Mouse (Mus musculus) kidney, adult 11 months (tissue): ENCODE results near the gene Rpl38.
A peak's percentile ranks its signal among the peaks of the same experiment; 100 is the strongest.

ENCODE experiments used
- DNase-seq: peaks from one replicate; pipeline ENCODE4 v3.0.0; 2022

Rpl38 gene

DNA sequence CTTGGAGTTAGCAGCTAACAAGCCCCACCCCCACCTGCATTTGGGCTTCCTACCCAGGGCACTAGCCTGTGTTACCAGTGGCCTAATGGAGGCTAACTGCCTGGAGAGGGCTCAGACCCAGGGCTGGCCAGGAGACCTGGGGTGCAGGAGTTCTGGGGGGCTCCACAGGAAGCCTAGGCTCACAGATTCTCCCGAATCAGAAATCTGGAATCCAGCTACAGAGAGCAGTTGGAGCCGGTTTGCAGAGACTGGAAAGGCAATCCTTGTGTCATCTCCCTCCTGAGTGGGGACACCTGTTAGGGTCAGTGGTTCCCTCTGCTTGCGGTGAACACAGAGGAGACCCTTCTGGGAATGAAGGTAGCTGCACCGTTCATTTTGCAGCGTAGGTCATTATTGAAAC lies 12.7 kb downstream of the Rpl38 start:
- no peak for DNase-seq

DNA sequence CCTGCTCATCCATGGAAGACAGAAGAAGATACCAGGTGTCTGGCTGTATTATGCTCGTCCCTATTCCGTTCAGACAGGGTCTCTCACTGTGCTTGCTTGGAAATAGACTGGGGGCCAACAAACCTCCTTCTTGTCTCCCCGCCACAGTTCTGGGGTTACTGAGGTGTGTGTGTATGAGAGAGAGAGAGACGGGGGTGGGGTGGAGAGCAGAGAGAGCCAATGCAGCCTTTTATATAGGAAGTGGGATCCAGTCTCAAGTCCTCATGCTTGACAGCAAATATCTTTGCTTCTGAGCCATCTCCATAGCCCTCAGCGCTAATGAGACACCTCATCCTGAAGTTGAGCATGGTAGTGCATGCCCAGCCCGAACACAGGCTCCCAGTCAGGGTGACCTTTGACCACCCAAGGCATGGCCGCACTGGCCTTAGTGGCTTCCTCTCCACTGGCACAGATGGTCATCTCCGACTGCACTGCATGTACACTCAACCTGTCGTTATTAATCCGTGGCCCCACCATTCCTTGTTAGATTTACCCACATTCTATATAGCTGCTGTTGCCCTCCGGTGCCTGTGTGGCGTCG lies 14.1 kb downstream of the Rpl38 start:
- DNase-seq, result no peak

DNA sequence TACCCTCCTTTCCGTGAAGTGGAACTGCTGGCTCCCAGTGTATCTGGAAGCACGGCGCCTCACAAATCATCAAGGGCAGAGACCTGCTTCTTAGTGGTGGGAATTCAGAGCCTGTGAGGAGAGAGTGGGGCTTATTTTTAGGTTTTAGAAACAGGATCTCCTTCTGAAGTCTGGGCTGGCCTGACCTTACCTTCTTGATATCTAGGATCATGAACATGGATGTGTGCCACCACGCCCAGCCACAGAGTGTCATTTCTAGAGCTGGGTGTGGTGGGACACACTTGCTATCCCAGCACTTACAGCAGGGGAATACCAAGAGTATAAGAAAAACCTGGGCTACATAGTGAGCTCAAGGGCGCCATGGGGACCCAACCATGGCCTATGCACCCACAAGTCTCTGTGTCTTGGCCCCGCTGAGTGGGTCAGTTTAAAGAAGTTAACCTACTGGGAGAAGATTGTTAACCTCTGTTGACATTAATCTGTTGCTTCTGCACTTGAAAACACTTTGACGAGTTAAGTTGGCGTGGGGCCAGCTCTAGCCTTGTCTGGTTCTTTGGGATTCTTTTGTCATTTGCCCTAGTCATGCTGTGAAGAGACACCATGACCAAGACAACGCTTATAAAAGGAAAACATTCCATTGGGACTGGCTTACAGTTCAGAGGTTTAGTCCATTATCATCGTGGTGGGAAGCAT lies 14.9 kb downstream of the Rpl38 start:
- DNase-seq, result no peak

DNA sequence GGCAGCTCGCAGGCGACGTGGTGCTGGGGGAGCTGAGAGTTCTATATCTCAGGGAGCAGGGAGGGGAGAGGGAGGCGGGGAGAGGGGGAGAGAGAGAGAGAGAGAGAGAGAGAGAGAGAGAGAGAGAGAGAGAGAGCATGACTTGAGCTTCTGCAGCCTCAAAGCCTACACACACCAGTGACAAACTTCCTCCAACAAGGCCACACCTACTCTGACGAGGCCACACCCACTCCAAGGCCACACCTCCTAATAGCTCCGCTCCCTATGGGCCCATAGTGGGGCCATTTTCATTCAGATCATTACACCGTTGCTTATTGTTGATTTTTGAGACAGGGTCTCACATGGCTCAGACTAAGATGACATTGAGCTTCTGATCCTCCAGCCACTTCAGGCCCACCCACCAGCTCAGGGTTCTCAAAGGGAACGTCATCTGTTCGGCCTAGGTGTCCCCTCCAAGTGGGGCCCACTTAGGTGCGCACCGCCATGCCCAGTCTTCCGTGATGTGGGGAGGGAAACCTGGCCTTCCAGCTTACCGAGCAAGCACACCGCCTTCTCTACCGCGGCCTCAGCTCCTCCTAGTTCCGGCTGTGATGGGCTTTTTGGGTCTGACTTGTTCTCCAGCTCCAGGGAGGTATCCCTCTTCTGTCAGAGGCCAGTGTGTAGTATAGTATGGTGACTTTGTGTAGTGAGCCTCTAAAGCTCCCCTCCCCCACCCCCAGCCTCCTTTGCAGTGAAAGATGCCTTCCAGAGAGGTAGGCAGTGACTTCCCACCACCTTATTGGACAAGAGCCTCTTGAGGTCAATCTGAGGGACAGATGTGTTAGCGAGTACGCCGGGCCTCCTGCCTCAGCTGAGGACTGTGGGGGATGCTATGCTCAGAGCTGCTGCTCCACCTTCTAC lies 15.6 kb downstream of the Rpl38 start:
- no peak for DNase-seq

DNA sequence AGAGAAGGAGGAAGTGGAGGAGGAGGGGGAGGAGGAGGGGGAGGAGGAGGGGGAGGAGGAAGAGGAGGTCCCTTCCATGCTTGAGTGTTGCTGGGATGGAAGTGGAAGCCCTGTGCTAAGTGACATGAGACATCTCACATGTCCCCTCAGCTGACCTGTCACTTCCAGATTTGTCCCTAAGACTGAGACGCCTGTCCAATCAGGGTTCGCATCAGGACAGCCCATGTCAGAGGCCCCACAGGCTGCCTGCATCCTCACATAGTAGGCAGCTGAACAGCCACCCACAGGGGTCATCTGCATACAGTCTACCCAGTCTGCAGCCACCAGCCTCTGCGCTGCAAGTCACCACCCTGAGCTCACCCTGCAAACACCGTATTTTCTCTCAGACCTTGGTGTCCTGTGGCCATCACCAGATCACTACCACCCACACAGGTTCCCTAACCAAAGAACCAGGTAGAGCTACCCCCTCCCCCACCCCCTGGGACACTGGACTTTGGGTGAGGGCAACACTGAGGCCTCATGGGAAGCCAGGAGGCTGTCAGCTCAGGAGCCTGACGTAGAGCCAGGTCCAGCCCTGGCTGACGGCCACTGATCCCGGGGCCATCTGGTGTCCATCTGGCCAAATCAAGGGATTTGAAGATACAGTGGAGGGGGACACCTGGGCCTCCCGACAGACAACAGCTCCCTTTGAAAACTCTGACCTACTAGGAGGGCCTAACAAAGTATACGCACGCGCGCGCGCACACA lies 16.5 kb downstream of the Rpl38 start:
- peak; percentile 82 for DNase-seq

DNA sequence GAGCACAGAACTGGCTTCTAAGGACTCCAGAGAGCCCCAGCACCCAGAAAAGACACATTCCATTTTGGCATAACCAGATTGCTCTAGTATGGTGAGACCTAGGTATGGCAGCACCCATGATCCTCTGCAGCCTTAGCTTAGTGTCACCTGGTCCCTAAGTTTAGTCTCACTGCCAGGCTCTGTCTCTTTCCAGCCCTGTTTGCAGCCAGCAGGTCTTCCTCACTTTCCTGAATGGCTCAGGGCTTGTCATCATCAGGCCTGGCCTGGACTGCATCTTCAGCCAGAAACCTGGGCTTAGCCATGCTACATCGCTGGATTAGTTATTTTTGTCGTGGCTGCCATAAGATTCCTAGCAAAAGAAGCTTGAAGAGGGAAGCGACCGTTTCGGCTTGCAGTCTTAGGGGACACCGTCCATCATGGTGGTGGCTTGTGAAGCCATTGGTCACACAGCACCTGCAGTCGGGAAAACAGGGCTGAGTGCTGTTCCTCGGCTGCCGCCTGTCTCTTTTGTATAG lies 17.3 kb downstream of the Rpl38 start:
- no peak for DNase-seq

DNA sequence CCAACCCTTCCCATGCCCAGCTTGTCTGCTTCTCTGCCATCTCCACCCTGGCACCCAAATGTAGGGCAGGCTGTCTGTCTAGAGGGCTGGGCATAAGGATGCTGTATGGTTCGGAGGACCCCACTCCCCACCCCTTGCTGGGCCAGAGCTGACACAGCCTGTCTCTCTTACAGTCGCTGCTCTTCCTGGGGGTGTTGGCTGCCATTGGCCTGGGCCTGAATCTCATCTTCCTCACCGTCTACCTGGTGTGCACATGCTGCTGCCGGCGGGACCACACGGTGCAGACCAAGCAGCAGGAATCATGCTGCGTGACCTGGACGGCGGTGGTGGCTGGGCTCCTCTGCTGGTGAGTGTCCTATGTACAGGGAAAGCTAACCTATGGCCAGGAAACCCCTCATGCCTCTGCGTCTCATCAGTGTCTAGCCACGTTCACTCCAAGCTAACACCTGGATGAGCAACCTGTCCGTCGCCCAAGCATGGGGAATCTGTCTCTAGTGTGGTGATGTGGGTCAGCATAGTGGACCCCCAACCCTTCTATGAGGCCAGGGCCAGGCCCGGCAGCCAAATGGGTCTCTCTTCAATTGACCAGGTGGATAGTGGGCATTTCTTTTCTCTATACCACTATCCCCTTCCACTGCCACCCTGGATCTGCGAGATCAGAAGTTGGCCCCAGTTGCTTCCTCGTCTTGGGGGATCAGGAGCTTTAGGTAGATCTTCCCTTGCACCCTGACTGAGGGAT lies 18.1 kb downstream of the Rpl38 start:
- DNase-seq, result no peak

DNA sequence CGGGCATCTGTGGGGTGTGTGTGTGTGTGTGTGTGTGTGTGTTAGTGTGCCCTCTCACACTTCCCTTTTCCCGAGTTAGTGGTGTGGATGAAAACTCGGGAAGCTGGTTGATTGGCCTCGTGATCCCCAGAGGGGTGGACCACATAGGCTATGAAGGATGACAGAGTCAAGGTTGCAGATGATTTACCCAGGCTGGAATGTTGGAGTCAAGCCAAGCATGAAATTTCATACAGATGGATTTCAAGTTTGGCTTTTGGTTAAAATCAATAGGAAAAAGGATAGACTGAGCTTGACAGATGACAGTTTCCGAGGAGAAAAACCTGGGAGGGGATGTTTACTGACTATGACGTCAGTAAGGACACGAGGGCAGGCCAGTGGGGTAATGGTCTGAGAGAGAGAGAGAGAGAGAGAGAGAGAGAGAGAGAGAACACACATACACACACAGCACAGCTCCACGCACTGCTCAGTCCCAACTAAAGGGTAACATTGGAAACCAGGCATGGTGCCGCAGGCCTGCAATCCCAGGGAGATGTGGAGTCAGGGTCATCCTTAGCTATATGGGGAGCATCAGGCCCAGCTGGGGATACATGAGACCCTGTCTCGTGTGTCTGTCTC lies 19.4 kb downstream of the Rpl38 start:
- DNase-seq, result no peak

DNA sequence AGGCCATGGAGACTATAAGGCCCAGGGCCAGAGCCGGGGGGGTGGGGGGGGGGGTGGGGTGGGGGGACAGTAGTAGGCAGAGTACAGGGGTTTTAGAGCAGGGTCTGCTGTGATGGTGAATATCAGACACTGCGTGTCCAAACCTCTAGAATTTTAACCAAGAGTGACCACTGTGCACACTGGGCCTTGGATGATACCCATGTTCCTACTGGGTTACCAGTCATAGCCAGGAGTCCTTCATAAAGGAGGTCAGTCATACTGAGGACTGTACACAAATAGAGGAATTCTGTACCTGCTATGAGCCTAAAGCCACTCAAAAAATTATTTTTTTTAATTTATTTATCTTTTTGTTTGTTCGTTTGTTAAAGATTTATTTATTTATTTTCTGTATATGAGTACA lies 20.4 kb downstream of the Rpl38 start:
- no peak for DNase-seq

DNA sequence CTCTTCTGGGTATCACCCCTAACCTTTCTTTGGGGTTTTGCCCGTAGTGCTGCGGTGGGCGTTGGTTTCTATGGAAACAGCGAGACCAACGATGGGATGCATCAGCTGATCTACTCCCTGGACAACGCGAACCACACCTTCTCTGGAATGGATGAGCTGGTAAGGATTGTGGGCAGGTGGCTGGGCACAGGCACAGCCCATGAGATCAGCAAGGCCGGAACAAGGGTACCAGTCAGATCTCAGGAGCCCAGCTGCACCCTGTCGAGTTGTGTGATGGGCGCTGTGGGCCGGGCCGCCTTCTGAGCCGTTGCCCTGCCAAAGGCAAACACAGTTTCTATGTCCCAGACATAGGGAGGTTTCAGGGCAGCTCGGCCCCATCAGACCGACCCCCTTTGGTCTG lies 21.9 kb downstream of the Rpl38 start:
- DNase-seq, result no peak

DNA sequence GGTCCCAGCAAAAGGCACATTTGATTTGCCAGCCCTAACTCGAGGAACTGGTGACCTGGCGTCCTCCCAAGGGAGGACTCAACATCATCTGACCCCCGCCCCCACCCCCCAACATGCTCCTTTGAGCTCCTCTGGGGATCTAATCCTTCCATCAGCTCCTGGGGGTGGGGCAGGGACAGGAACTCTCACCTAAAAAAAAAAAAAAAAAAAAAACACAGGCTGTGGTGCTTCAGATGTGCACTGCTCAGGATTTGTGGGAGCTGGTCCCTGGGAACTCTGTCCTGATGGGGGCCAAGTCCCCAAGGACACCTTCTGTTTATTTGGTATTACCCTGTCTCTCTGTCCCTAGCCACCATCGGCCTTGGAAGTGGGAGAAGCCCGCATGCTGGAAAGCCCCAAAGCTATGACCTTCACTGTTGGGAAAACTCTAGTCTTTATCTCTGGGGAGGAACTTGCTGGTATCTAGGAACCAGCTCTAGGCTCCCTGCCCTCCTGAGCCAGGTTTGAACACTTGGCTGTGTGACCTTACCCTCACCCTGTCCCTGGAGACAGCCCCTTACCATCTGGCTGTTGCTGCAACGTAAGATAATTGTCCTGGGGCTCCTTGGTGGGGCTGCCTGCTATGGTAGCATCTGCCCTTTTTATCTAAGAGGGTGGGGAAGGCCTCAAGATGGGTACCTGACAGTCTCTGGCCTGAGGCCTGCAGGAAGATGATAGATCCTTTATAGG lies 23.3 kb downstream of the Rpl38 start:
- no peak for DNase-seq

DNA sequence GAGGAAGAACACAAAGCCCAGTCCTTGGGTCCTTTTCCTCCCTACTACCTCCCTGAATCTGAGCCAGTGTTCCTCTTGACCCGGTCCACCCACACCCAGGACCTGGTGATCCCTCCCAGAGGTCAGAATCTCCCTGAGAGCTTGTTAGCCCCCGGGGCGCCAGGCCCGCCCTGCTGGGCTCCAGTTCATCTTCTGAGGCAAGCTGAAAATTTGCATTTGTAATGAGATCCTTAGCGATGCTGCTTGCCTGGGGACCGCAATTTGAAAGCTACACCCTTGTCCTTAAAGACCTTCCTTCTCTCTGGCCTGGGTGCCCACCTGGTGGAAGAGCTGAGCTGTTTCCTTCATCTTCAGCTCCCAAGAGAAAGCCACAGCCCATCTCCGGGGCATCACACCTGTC lies 24.3 kb downstream of the Rpl38 start:
- DNase-seq, result no peak

DNA sequence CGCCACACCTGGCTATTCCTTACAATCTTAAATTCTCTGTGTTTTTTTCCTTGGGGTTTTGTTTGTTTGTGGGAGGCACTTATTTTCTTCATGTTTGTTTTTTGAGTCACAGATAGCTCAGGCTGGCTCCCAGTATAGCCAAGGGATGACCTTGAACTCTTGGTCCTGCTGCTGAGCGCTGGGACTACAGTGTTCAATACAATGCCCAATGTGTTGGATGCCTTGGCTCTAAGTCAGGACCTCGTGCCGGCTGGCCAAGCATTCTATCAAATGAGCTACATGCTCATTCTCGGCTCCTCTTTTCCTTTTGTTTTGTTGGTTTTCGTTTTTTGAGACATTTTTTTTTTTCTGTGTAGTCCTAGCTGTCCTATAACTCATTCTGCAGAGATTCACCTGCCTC lies 25.1 kb downstream of the Rpl38 start:
- no peak for DNase-seq

DNA sequence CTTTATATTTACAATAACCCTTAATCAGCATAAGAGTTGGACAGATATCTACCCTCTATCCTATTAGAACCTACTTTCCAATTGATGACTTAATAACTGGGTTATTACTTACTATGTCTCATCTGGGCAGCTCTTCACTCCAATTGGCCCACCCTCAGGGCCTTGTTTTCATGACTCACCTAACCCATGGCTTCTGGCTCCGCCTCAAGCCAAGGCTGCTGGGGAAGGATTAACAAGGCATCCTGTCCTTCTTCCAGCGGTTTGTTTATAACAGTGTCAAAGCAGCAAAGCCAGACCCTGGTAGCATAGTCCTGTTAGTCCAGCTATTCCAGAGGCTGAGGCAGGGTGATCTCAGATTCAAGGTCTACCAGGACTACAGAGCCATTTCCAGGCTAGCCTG lies 26.1 kb downstream of the Rpl38 start:
- no peak for DNase-seq

DNA sequence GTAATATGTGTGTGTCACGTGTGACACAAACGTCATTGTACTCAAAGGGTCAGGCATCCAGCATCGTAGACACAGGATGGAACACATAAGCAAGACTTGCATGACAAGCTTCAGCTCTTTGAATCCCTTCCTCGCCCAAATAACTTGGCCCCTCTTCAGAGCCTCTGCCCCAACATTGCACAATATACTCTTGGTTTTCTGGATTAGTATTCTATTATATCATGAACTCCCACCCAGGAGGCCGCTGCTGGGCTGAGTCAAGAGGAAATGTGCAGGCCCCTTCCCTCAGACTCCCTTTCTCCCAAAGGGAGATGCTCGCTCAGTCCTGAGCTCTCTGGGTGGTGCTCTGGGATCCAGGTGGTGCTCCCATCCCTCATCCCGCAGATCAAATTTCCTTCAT lies 30.2 kb downstream of the Rpl38 start:
- DNase-seq, result no peak

DNA sequence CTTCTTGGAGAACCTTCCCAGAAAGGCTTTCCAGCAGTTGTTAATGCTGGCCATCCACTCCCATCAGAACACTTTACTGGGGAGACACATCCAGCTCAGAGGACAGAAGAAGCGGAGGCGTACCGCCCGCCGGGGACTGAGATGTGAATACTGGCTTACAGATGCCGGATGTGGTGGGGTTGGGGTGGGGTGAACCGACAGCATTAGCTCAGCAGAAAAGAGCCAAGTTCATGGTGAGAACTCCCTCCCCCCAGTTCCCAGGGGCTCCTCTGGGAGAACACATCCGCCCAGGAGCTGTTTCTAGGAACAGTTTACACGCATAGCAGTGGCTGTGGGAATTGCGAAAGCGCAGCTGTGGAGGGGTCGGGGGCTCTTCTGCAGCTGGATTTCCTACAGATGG lies 31.2 kb downstream of the Rpl38 start:
- peak; percentile 47 for DNase-seq

DNA sequence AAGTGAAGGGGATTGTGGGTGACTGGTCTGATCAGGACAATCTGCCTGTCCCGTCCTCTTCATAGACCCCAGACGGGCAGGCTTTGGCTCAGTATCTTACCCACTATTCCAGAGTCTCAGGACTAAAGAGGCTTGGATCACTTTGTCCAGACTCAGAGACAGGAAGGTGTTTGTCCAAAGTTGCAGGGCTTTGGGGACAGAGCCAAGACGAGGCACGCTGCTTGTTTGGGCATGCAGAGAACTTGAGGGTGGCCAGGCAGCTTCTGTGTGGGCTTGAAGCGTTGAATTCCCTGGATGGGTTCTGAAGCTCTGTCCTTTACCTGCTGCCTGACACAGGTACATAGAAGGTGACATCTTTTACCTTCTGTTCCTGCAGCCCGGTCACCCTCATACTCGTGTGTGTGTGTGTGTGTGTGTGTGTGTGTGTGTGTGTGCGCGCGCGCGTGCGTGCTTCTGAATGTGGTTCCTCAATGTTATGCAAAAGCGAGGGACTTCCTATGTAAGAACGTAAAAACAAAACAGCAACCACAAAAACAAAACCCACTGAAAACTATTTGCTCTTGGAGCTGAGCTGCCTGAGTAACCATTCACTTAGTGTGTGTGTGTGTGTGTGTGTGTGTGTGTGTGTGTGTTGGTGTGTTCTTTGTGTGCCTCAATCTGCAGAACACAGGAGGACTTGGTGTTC lies 34.1 kb downstream of the Rpl38 start:
- no peak for DNase-seq

DNA sequence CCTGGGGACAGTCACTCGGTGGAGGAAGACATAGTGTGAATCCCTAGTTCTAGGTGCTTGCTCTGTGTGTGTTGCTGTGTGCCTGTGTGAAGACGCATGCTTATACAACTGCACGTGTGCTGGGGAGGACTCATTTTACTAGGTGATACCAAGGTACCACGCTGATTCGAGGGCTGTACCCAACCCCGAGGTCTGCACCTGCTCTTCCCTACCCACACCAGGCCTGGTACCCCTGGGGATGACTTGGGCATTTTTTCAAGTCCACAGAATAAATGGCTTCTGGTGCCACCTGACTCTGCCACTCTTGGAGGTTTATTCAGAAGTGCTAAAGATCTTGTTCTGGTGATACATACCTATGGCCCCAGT lies 34.7 kb downstream of the Rpl38 start:
- DNase-seq, result no peak

DNA sequence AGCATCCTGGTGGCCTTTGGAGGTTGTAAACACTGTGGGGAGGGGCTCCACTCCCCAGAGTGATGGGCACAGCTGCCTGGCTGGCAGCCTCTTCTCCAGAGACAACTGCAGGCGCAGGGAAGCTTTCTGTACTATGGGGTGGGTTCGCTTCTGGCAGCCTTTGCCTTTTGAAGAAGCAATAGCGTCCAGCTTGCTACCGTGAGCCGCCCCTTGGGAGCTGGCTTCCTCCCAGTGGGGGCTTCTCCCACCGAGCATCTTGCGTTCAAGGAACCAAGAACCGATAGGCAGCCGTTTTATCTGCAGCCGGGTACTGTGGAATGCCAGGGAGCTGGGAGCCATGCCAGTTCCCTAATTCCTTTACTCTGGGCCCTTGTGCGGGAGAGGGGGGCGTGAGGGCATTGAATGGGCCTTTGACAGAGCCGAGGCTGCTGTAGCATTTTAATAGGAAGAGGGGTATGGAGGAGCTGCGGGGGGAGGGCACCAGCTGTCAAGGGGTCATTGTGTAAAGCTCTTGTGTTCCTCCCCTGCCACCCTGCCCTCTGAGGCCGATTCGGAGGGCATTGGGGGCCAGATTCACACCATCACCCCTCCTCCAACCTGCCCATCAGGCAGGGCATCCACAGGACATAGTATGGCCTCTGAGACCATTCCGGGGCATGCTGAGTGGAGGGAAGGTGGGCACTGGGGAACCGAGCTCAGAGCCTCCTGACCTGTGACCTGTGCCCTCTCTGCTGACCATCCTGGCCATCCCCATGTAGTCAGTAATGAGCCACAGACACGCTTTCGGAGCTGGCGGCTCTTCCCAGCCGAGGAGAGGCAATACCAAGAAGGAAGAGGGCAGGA lies 36.0 kb downstream of the Rpl38 start:
- no peak for DNase-seq

DNA sequence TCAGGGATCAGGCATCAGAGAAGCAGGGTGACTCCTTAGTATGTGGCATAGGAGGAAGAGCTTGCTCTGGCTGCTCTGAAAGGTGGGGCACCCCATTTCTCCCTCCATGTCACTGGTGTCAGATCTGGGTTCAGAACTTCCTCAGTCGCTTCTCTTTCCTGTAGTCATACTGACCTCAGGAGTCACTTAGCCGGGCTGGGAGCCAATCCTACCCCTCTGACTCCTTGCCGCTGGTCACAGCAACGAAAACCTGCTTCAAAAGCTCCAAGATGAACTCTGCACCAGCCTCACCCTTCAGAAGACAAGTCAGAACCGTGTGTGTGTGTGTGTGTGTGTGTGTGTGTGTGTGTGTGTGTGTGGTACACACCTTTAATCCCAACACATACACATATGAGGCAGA lies 38.0 kb downstream of the Rpl38 start:
- DNase-seq, result no peak
